Mouse (Mus musculus) embryo, embryonic 10 days (tissue): ENCODE data around the gene Olfr1293-ps.

ENCODE experiments used
- DNase-seq: peaks from one replicate; pipeline ENCODE4 v3.0.0-alpha.2; 2015; ENCODE audit warnings: low spot score

The Olfr1293-ps gene

GRCm38 (mm10) chr2:111524903-111525302, at the start of gene Olfr1293-ps:
Gene Olfr1293-ps (plus strand): TSS chr2:111525203.
- DNase-seq = no peak

- DNase-seq = no peak
Observed at GRCm38 (mm10) chr2:111480519-111480918, 44.5 kb upstream of the Olfr1293-ps start, which contains the start of gene Olfr1289. Gene Olfr1289 (plus strand): TSS chr2:111480819.

GRCm38 (mm10) chr2:111493729-111494128, 31.3 kb upstream of the Olfr1293-ps start, which contains the start of gene Olfr1290:
Gene Olfr1290 (minus strand): TSS chr2:111493829.
- no peak for DNase-seq

- no peak for DNase-seq
Observed at GRCm38 (mm10) chr2:111496880-111497279, 28.1 kb upstream of the Olfr1293-ps start, which contains the start of gene Olfr1291-ps1. Gene Olfr1291-ps1 (plus strand): TSS chr2:111497180.

- no peak for DNase-seq
Observed at GRCm38 (mm10) chr2:111517451-111517850, 7.6 kb upstream of the Olfr1293-ps start.

DNA sequence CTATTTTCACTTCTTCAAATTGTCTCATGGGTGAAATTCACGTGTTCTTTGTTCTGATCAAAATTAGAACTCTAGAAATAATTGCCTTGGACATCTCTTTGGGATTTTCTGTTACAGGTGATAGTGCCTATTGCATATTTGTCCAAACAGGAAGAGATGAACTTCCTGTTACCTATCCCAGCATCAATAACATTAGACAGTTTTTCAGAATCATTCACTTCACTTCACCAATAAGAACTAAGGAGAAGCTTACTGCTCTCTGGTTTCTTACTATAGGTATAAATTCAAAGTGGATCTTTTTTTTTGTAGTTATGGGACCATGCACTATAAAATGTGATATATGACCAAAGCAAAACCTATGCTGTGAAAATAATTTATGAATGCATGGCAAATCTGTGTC, 15.2 kb downstream of the Olfr1293-ps start, which contains the start of gene Olfr1294:
Gene Olfr1294, minus strand, starts transcription at position 101 of the 400 bp plus-strand sequence.
- DNase-seq = no peak

GRCm38 (mm10) chr2:111569581-111569980, 44.6 kb downstream of the Olfr1293-ps start, which contains the start of gene Olfr1295:
Gene Olfr1295 (minus strand): TSS chr2:111569681.
- DNase-seq = no peak
